Mouse (Mus musculus): ENCODE data around the gene Vars. TPM values are rescaled to one million over a fixed set of nuclear protein-coding genes. Genes with fewer than 3 reads are reported as not detected.

The Vars gene
- total RNA-seq, 4 experiments from 2014 or later, result 37.3 to 42.8 (median 41.0) TPM

- peak; percentile 92 to 93 for DNase-seq (ENCODE audit: low spot score in 2 of 2)
Measured at GRCm38 (mm10) chr17:35046681-35047455, 46.1 kb downstream of the Vars start, which contains the start of gene Msh5. TSS of gene Msh5 (minus strand) at chr17:35046745.

- no peak for DNase-seq (ENCODE audit: low spot score in 2 of 2)
Measured at GRCm38 (mm10) chr17:35047688-35048087, 46.9 kb downstream of the Vars start.

- DNase-seq (ENCODE audit: low spot score in 2 of 2), result no peak
Measured at GRCm38 (mm10) chr17:35048149-35048931, 47.6 kb downstream of the Vars start.

GRCm38 (mm10) chr17:35048932-35049440, 48.2 kb downstream of the Vars start:
- no peak for DNase-seq (ENCODE audit: low spot score in 2 of 2)

- DNase-seq (ENCODE audit: low spot score in 2 of 2), result no peak
Measured at GRCm38 (mm10) chr17:35049561-35050016, 48.8 kb downstream of the Vars start, which contains the start of gene Clic1. TSS of gene Clic1 (plus strand) at chr17:35049966.

- DNase-seq (ENCODE audit: low spot score in 2 of 2), result peak; percentile 37 to 53
Measured at GRCm38 (mm10) chr17:35050126-35050750, 49.5 kb downstream of the Vars start.

GRCm38 (mm10) chr17:35051156-35052086, 50.6 kb downstream of the Vars start:
- DNase-seq (ENCODE audit: low spot score in 2 of 2), result peak in 1 of 2 experiments; percentile 43

GRCm38 (mm10) chr17:35052271-35052798, 51.5 kb downstream of the Vars start:
- no peak for DNase-seq (ENCODE audit: low spot score in 2 of 2)

GRCm38 (mm10) chr17:35055691-35056495, 55.1 kb downstream of the Vars start:
- no peak for DNase-seq (ENCODE audit: low spot score in 2 of 2)

- no peak for DNase-seq (ENCODE audit: low spot score in 2 of 2)
Measured at GRCm38 (mm10) chr17:35057090-35057489, 56.3 kb downstream of the Vars start.

GRCm38 (mm10) chr17:35058316-35058715, 57.5 kb downstream of the Vars start:
- DNase-seq (ENCODE audit: low spot score in 2 of 2), result no peak

GRCm38 (mm10) chr17:35058911-35059892, 58.4 kb downstream of the Vars start, which contains the start of gene Ddah2:
TSS of gene Ddah2 (plus strand) at chr17:35059035.
- DNase-seq (ENCODE audit: low spot score in 2 of 2), result peak; percentile 83 to 87

- DNase-seq (ENCODE audit: low spot score in 2 of 2), result no peak
Measured at GRCm38 (mm10) chr17:35060071-35060470, 59.3 kb downstream of the Vars start.

GRCm38 (mm10) chr17:35060737-35061297, 60.0 kb downstream of the Vars start:
- no peak for DNase-seq (ENCODE audit: low spot score in 2 of 2)

GRCm38 (mm10) chr17:35061299-35061698, 60.5 kb downstream of the Vars start:
- DNase-seq (ENCODE audit: low spot score in 2 of 2), result no peak

GRCm38 (mm10) chr17:35063466-35063865, 62.7 kb downstream of the Vars start:
- no peak for DNase-seq (ENCODE audit: low spot score in 2 of 2)

- no peak for DNase-seq (ENCODE audit: low spot score in 2 of 2)
Measured at GRCm38 (mm10) chr17:35064378-35064877, 63.6 kb downstream of the Vars start.
